Mouse (Mus musculus): ENCODE results near the gene C7. TPM values are rescaled to one million over a fixed set of nuclear protein-coding genes. Genes with fewer than 3 reads are reported as not detected.

Gene C7
- total RNA-seq, 2 experiments from 2014 or later, result 1.6 to 2.3 TPM

DNA sequence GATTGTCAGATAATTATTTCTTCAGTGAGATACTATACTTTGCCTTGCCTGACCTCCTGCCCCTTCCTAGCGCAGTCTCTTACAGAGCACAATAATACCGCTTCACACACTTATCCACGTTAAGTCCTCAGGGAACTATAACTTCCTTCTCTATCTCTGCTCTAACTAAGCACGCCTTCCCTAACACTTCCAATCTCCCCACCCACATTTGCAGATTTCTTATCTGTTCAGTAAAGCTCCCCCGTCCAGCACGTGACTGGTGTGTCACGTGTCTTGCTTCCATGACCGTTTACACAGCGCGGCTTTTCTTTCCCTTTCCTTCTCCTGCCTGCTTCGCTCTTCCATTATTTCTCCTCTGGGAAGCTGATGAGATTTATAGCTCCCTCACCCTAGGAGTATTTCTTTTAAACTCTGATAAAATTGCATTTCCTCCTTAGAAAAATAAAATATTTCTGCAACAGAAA is 53.9 kb downstream of the C7 start:
- intact Hi-C loops (cut with DNase I), result no loop called here
- no peak for DNase-seq (ENCODE audit: low spot score)

DNA sequence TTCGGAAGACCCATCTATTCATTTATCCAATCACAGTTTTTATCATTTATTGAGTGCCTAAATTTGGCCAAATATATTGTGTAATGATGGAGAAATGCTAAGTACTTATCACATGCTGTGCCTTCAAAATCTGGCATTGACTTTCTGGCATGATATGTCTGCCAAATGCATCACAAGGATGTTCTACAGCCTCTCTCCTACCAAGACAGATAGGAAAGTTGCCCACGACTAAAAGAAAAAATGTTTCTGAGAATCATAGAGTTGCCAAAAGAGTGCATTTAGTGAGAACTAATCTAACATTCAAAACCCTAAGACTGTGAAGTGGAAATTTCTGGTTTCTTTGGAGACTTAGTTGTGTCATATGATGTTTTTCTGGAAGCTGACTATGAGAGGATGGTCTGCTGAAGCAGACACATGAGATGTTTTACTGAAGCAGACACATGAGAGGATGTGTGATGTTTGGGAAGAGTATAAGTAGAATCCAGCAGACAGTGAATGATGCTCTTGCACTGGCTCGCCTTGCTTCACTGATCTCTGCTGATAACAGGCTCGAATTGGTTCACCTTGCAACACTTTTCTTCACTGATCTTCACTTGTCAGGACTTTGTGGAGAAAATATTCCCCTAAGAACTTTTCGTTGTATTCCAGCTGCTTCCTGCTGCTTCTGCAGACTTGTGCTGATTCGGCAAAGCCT is 59.9 kb downstream of the C7 start:
- no peak for DNase-seq (ENCODE audit: low spot score)
- intact Hi-C loops (cut with DNase I), result no loop called here

GRCm38 (mm10) chr15:5002903-5003302 is 60.6 kb downstream of the C7 start:
- intact Hi-C loops (cut with DNase I), result no loop called here
- DNase-seq (ENCODE audit: low spot score), result no peak

- DNase-seq (ENCODE audit: low spot score), result no peak
- intact Hi-C loops (cut with DNase I), result no loop called here
These were observed 90.2 kb downstream of the C7 start for GRCm38 (mm10) chr15:4973355-4973754.

Other genes starting within 250 kb of the C7 start
- not detected for gene Mroh2b, start 165.0 kb downstream of the C7 start, total RNA-seq (2021)
- 1 to 10 TPM; 6.8 to 7.0 TPM for gene Card6, start 44.8 kb upstream of the C7 start, total RNA-seq (2021)
- 100 to 1,000 TPM; 178 to 197 TPM for gene Rpl37, start 52.9 kb upstream of the C7 start, total RNA-seq (2021)
- gene Prkaa1, start 80.1 kb upstream of the C7 start, total RNA-seq (2021), result 10 to 100 TPM; 12.8 to 15.2 TPM
- gene Ttc33, start 121.8 kb upstream of the C7 start, total RNA-seq (2021), result 10 to 100 TPM; 32.6 to 39.5 TPM
- gene Ptger4, start 180.4 kb upstream of the C7 start, total RNA-seq (2021), result 1 to 10 TPM; 2.5 to 2.6 TPM

Measured in heart, postnatal 25 days (tissue).